Mouse (Mus musculus) retina, adult 2 months (tissue): ENCODE measurements at regions not wholly inside any gene's neighbourhood (a gene's known extent, or its start where the extent isn't known, plus 50 kb on each side); places are given as distances from the start of the nearest gene placed in this dataset.

ENCODE experiments used
- DNase-seq: peaks from one replicate; pipeline ENCODE4 v3.0.0-alpha.2; 2012; ENCODE audit warnings: low read depth, low spot score

DNA sequence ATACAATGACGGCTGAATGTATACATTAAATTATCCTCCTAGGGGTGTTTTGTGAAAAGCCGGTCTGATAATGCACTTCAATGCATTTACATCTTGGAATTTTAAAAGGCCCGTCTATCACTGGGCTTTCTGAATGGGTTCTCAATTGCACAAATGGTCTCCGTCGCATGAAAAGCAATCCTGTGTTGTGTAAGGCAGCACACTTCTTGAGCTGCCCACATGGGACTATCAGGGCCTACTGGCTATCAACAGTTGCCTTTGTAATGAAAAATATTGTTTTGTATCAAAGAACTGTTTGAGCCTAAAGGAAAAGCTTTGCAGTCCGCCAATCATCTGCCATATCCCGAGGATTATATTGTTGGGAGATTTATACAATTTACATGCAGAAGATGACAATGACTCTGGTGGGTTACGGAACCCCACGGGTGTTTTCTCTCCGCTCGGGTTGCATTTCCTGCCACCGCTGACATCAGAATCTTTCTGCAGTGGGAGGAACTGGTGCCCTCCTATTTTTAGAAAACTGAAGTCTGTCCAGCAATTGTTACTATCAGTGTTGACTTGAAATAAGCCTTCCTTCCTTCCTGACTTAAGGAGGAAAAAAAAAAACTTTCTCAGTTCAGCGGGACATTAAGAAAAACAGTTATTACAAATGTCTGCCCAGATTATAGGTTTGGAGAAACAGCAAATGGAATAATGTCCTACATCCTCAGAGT is 118.7 kb downstream of the Tmem26 start:
- DNase-seq = no peak

DNA sequence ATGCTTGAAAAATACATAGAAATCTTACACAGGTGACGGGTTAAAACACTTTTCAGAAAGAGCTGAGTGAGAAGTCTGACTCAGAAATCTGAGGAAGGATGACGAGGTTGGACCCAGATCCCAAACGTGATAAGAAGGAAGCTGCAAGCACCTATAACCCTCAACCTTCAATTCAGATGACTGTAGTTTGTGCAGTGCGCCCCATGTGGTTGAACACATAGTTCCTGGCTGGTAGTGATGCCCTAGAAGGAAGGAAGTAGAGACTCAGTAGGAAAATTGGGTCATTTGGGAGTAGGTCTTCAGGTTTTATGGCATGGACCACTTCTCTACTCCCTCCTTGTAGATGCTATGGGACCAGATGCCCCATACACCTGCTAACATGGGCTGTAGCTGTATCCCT is 120.6 kb downstream of the Tmem26 start:
- DNase-seq = no peak

DNA sequence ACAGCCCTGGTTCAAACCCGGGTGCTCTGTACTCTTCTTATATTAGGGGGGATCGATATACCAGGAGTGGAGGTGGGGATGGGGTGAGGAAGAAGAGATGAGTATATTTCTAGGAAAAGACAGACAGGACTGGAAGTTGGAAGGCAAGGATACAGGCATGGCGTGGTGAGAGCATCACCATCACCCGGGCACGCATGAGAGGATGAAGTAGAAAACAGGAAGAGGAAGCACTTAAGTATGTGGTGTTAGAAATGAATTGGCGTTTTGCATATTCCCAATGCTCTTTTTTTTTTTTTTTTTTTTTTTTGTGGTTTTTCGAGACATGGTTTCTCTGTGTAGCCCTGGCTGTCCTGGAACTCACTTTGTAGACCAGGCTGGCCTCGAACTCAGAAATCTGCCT is 121.2 kb downstream of the Tmem26 start:
- no peak for DNase-seq

DNA sequence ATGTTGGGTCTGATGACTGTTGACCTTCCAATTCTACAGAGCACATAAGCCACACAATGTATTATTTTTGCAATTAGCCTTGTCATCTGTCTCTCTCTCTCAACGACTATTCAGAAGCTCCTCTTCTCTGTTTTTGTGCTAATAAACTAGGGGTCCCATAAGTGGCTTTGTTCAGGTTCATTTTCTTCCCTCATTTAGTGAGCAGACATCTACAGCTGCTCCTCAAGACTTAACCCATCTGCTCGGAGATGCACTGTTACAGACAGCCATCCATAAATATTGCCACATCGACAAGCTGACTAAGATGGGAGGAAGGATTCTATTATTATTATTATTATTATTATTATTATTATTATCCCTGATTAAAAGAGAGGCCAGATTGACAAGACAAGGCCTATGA is 127.7 kb downstream of the Tmem26 start:
- DNase-seq = no peak

DNA sequence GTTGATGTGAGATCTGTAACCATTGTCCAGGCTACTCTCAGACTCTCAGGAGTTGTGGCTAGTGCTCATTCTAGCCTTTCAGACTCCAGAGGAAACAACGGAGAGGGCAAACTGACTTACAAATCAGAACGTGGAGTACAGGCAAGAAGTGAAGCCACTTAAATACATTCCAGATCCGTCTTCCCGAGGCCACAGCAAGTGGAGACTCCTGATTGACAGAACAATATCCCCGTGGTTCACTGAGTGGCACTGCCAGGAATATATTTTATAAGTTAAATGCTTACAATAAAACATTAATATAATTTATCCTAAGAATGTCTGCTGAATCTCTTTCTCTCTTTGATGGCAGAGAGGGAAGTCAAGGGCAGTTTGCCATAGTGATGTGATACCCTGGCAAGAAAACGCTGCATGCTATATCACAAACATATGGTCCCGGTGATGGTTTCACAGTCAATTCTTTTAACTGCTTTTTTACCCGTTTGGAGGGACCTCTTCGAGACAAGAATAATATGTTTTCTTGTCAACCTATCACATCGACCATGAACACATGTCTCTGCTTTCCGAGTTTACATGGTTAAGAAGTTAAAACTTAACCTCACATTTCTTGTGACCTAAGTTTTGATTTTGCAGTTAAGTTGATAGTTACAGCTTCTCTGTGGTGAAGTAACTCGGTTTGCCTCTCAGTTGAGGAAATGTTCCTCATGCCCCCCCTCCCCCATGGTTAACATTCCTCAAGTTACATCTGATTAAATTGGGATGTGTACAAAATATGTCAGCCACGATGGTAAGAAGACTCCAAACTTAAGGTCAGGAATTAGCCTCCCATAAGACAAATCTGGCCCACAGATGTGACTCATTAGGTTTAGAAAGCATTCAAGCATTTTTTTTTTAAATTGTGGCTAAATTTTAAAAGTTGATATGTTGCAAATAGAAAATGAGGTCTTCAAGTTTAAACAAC is 132.8 kb downstream of the Tmem26 start:
- DNase-seq = no peak

DNA sequence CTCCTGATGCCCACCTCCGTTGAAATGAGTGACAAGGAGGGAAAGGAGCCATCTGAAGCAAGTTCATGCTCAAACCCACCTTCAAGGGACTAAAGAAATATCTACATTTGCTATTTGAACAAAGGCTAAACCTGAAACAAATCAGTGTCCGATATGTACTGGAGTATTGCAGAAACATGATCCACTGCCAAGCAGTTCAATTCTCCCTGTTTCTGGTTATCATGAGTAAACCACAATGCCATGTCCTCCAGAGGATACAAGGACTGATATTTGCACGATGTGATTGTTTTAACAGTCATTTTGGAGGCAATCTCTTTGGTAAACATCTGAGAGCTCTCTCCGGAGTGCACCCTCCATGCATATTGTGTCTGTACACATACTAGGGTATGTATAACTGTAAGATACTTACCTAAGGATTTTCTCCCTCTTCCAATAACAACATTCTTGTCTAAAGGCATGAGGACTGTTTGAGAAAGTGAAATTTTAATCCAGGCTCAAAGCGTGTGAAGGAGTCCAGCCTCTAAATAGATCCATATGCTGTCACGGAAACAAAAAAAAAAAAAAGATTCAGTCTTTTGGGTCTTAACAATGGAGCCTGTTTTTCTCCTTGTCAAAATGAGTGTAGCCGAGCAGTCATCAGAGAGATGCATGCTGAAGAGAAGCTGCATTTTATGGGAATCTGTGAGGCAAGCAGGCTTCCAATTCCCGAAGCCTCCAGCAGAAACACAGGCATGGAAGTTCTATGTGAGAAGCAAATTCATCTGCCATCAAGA is 141.3 kb downstream of the Tmem26 start:
- no peak for DNase-seq

DNA sequence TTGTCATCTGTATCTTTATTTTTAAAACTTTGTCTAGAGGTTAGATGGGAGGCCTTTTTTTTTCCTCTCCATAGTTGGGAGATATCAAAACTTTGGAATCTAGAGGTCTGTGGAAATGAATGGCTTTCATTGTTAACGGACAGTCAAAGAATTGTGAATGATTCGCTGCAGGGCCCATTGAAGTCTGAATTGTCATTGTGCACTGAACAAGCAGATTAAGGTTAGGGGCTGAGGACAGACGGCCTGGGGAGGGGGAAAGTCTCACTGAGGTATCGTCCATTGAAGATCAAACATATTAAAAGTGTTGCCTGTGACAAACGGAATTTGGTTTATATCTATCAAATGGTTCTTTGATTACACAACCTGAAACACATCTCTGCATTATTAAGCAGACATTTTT is 142.3 kb downstream of the Tmem26 start:
- DNase-seq = no peak

DNA sequence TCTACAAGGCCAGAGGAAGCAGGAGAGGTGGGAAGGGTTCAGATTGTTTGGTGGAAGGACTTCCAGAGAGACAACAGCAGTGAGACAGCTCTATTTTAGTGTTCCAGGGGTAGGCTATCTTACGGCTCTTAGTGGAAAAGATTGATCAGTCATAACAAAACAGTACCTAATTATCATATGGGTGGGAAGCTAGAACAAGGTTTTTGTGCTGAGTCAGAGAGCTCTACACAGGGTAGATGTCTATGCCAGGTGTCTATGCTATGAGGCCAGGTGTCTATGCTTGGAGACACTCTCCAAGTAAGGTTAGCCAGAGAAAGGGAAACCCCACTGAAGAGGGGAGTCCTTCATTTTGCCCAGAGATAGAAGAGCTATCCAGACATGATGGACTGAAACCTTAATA is 143.9 kb downstream of the Tmem26 start:
- DNase-seq = no peak

DNA sequence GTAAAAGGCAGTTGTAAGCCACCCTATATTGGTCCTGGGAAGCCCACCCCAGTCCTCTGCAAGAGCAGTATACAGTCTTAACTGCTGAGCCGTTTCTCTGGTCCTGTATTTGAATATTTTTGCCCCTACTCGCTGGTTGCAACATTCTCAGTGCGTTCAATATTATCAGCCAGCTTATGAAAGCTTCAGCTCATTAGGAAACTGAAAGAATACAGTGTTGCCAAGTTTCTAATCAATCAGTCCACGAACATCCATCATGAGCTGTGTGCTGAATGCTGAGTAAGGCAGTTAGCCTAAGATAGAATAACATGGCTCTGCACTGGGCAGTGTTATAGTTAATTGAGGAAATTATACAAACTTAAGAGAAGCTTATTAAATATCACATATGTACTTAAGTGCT is 148.7 kb downstream of the Tmem26 start:
- no peak for DNase-seq

DNA sequence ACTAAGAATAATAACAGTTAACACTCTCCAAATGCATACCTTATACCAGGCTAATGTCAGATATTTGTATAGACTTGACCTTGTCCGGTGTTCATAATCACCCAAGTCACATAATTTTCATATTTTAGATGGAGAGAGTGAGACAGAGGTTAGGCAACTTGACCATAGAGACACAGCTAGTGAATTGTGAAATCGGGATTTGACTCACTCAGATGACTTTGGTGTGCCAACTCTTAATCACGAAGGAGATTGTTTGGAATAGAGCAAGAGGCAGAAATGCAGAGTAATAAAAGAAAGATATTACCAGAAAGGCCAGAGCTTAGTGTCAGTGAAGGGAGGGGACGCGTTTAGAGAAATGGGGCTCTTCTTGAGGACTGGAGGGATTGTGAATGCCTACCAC is 152.2 kb downstream of the Tmem26 start:
- DNase-seq = no peak

DNA sequence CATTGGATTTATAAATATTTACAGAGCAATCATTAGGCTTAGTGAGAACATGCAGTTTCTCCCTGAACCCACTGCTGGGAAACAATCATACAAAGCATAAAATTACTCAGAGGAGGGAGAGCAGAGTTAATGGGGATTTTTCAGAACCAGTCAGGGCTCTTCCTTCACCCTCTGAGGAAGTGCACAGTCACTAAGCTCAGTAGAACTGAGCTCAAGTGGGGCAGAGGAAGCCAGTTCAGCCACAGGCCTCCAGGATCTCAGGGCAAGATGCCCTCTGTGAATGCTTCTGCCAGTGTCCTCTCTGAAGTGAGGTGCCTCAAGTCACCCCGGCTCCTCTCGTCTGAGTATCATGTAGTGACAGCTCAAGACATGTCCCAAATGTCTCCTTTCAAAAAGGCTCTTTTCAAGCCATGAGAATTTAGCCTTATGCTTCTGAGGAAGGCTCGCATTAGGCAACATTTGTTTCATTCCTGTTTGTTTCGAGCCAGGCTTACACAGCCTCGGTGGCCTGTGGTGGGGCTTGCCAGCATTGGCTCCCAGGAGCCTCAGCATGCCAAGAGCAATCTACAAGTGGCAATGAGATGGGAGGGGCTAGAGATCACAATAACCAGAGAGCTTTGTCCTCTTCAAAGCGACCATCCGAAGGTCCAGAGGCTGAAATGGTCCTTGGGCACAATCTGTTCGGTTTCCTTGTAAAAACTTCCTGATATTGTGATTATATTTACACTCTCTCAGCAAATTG is 169.8 kb downstream of the Tmem26 start:
- DNase-seq = no peak

DNA sequence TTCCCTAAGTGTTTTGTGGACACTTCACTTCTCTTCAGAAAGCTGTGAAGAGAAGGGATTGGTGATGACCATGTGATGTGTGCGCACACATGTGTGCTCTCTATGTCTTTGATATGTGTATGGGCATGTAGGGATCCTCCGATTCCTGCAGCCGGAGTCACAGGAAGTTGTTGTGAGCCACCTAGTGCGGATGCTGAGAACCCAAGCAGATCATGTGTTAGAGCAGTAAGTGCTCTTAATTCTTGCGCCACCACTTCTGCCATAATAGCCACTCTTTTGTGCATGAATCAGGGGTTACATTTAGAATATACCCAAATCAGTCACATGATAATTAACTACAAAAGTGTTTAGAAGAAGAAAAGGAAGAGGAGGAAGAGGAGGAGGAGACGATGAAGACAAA is 170.7 kb downstream of the Tmem26 start:
- DNase-seq = no peak

DNA sequence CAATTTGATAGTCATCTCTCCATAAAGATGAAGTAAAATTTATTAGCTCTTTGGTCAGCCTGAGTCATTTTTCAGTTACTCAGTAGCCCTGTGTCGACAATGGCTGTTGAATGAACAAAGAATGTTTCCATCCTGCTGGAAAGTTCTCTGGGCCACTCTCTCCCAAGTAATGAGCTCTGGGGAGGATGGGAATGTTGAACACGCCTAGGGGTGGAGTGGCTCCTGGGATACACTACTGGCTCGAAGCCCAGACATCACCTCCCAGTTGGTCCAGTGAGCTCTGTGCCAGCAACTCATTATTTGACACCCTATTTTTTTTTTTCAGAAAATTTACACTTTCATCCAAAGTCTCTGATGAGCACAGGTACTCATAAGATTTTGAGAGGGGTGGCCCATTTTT is 174.1 kb downstream of the Tmem26 start:
- no peak for DNase-seq

DNA sequence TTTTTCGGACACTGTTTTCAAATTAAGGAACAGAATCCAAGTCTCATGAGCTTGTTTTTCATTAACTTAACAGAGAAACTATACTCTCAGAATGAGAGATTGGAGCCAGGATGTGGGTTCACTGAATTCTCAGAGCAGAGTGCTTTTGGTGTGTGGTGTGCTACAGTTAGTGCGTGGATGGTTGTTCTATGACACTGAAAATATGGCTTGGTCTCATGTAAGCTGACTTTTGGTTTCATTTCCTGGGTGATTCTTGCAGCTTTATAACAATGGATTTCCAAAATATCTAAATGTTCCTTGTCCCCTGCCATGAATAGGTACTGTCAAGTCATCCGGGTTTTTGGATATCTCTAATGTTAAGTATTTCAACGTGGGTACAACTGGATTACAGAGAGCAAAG is 177.7 kb downstream of the Tmem26 start:
- DNase-seq = no peak

DNA sequence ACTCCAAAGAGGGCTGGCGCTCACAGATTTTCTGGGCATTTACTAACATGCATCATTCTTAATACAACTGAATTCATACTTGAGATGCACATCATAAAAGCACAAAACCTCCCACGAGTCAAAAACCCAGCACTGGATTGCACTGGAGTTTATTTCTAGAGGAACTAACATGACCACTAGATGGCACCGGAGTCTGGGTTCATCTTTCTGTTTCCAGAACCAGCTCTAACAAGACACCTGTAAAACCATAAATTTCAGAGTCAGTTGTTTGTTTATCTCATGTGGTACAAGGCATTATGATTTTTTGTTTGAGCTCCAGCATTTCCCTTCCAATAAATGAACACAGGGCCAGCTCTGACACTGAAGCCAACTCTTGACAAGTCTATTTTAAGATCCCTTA is 179.2 kb downstream of the Tmem26 start:
- DNase-seq = peak; percentile 23

DNA sequence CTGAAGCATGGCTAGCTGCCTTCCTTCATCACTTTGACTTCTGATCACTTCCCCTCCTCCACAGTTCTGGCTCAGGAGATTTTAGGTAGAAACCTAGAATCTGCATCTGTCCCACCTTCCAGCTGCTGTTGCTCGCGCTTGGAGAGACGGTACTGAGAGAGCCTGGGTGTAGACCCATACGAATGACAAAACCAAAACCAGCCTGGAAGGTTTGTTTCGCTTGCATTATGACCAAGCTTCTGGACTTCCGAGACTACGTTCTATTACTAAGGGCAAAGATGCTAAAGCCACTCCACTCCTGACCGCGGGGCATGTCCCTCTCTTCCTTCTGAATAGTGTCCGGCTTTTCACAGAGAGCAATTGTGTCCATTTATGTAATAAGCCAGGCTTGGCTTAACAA is 180.9 kb downstream of the Tmem26 start:
- no peak for DNase-seq

DNA sequence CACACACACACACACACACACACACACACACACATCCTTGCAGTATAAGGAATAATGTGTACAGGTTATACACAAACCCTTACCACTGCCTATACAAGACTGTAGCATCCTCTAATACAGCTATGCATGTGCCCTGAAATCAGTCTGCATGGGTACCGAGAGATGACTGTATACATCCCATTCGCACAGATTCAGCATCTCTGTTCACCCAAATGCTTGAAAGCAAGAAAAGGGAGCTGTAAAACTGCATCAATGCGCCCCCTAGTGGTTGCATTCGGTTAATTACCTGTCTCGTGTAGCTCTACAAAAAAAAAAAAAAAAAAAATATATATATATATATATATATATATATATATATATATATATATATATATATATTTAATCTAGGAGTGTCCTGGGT is 184.8 kb downstream of the Tmem26 start:
- peak; percentile 47 for DNase-seq

DNA sequence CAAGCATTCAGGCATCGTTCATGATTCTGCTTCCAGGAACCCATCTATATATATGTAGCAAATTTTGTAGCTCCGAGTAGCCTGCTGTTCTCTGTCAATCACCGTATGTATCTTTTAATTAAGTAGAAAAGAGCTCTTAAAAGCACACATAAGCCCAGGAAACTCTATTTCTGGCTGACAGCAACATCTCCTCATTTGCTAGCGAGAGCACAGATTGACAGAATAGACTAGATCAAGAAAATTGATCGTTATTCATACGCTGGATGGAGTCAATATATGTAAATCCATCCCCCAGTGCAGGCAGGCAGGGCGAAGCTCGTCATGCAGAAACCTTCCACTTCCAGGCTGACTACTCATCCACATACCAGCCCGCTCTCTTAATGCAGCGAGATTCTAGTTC is 185.6 kb downstream of the Tmem26 start:
- no peak for DNase-seq

DNA sequence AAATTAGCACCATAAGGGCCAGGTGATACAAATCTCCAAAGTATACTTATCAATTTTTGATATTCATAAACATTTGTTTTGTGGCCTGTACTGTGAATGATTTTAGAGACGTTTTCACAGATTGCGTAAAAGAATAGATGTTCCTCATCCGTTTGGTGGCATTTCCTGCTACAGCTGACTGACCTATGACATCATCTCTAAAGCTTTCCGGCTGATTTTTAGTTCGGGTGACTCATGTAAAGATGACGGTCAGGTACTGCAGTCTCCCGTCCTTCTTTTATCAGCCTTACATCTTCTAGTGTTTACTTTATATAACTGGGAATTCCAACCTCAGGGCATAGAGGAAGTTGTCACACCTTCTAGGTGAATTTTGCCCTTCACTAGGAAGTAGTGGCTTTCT is 192.7 kb downstream of the Tmem26 start:
- DNase-seq = no peak

DNA sequence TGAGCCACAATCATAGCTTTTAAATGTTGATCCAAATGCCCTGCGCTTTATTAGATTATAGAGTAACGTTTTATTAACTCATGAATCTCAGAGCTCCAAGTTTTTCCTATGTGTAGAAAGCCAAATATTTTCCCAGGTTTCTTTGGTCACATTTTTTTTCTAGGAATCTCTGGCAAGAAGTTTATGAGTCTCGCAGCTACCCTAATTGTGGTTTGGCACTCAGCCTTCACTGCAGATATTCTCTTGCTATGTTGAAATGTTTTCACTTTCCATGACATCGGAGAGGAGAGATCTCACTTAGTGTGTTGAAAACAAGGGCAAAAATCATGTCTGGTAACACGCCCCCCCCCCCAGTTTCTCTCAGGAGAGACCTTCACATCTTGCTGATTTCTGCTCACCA is 212.4 kb downstream of the Tmem26 start:
- no peak for DNase-seq

DNA sequence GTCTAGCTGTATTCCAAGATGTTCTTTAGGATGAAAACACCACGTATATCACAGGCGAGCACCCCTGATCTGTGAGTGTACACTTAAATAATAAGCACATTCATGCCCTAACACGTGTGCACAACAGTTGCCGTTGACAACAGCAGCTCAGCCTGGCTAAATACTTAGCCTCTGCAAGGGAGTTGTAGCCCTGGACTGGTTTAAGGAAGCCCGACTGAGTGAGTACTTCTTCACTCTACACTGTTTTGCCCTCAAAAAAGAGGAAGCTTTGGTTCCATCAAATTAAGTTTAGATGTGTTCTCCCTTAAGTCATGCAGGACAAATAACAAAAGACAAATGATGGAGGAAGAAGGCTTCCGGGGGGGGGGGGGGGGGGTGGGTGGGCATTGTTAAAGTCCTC is 208.0 kb upstream of the Rhobtb1 start:
- DNase-seq = no peak

DNA sequence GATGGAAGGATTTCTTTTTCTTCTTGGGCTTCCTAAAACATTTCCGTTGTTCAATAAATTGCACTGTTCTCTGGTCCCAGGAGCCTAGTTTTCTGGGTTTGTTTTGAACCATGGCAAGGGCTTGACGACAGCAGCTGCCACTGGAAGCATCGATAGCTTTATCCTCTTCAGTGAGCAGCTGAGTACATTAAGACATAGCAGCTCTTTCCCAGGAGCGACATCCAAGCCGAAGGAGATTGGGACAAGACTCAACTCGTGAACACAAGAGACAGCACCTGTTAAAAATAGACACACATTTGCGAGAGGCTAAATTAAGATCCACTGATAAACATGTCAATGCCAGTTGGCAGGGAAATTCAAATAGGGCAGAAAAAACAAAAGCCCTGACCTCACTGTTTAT is 194.7 kb upstream of the Rhobtb1 start:
- no peak for DNase-seq
